Mouse (Mus musculus) intestine, embryonic 15.5 days (tissue): ENCODE measurements around the gene 1700023F06Rik. TPM values are rescaled to one million over a fixed set of nuclear protein-coding genes. Genes with fewer than 3 reads are reported as not detected.

ENCODE experiments used
- ATAC-seq: fragments of 200-750 bp; cut with Nextera tagmentation; 2 replicates; pipeline ENCODE4 v1.8.0; 2017; ENCODE audit warnings: moderate TSS enrichment, moderate library complexity
- H3K27ac ChIP-seq: fragments of 300-500 bp; sonication (generic); 2 replicates; pipeline ENCODE4 v1.5.1; 2015; ENCODE audit warnings: mild to moderate bottlenecking, inconsistent platforms
- H3K27me3 ChIP-seq: fragments of 300-500 bp; sonication (generic); replicated peaks from 2 replicates; pipeline ENCODE4 v1.6.1; 2015; ENCODE audit warnings: inconsistent platforms
- H3K36me3 ChIP-seq: fragments of 300-500 bp; sonication (generic); 2 replicates; pipeline ENCODE4 v1.6.1; 2015; ENCODE audit warnings: inconsistent platforms
- H3K4me1 ChIP-seq: fragments of 300-500 bp; sonication (generic); replicated peaks from 2 replicates; pipeline ENCODE4 v1.6.1; 2015; ENCODE audit warnings: inconsistent platforms
- H3K4me2 ChIP-seq: fragments of 300-500 bp; sonication (generic); replicated peaks from 2 replicates; pipeline ENCODE4 v1.6.1; 2015; ENCODE audit warnings: mild to moderate bottlenecking, inconsistent platforms
- H3K4me3 ChIP-seq: fragments of 300-500 bp; sonication (generic); replicated peaks from 2 replicates; pipeline ENCODE4 v1.5.1; 2015; ENCODE audit warnings: inconsistent platforms
- H3K9ac ChIP-seq: fragments of 300-500 bp; sonication (generic); 2 replicates; pipeline ENCODE4 v1.6.1; 2015; ENCODE audit warnings: inconsistent platforms
- H3K9me3 ChIP-seq: fragments of 300-500 bp; sonication (generic); 2 replicates; pipeline ENCODE4 v1.6.1; 2016; ENCODE audit warnings: inconsistent platforms
- WGBS: fragments of 180-500 bp; shearing (Covaris S2); methylation state at CpG from one replicate; pipeline ENCODE4 v1.1.7; 2015; 5-methylcytosine and 5-hydroxymethylcytosine counted together
- polyA plus RNA-seq: library from polyadenylated mRNA; unstranded; fragments of >200 nt; fragmentation: Nextera tagmentation; extraction: Ambion mirVana; gene quantifications from 2 replicates; pipeline ENCODE4 v1.2.1, GENCODE M21; 2015

1700023F06Rik gene
- polyA plus RNA-seq, 1 experiment from 2014 or later: 1.0 TPM

DNA sequence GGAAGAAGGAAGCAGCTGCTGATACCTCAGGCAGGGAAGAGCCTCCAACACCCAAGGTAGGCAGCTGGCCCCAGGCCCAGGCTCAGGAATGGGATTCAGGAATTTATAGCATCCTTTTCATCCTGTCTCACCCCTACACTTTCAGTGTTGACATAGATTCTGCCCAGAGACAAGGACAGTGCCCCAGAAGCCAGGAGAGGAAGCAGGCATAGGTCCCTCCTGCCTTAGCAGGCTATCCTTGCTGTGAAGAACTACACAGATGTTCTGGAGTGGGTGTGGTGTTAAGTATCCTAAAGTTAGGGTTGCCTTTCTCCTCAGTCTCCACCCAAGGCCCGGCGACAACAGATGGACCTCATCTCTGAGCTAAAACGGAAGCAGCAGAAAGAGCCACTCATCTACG, 11.0 kb downstream of the 1700023F06Rik start:
- no peaks in the 10 kb centered on the region for H3K9me3 ChIP-seq
- no peak overlapping the region for H3K4me3 ChIP-seq
- H3K27ac ChIP-seq: no peak overlapping the region
- no peaks in the 10 kb centered on the region for H3K36me3 ChIP-seq
- no peak overlapping the region for H3K9ac ChIP-seq
- peaks cover 70% of the 10 kb centered on the region for H3K27me3 ChIP-seq
- ATAC-seq: no peak
- H3K4me1 ChIP-seq: peaks cover 23% of the 10 kb centered on the region
- no peak overlapping the region for H3K4me2 ChIP-seq
- 75% methylated on average over 4 of the region's 4 CpGs for WGBS

DNA sequence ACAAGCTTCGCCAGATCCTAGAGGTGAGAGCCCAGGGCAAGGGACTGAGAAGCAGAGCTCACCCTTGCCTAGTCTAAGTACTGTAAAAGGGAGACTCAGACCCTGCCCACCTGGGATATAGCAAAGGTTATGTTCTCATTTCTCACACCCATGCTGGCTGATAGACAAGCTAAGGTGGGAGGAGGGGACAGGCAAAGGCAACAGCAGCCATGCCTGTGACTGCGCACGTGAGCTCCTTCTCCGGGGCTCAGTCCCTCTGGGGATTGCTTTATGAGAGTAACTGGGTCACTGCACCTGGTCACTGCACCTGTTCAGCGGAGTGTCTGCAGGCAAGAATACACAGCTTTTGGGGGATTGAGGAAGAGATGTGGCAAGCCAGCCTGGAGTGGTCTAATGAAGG, 12.7 kb downstream of the 1700023F06Rik start:
- Histone ChIP-seq H3K4me1 (peaks cover 17% of the 10 kb centered on the region), H3K9ac (no peak overlapping the region), H3K4me3 (no peak overlapping the region), H3K4me2 (no peak overlapping the region), H3K36me3 (no peaks in the 10 kb centered on the region), H3K9me3 (no peaks in the 10 kb centered on the region), H3K27ac (no peak overlapping the region), H3K27me3 (peaks cover 81% of the 10 kb centered on the region)
- no peak for ATAC-seq
- 90% methylated on average over 5 of the region's 5 CpGs for WGBS

DNA sequence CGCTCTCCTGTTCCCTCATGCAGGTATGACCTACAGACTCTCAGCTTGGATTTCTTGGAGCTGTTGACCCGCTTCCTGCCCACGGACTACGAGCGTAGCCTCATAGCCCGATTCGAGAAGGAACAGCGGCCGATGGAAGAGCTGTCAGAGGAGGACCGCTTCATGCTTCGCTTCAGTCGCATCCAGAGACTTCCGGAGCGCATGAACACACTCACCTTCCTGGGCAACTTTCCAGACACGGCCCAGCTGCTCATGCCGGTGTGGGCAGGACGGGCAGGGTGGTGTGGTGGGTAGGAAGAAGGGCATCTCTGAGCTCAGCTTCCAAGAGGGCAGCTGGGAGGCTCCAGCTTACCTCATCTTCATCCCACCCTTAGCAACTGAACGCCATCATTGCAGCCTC, 13.1 kb downstream of the 1700023F06Rik start:
- ATAC-seq: no peak
- WGBS: 81% methylated on average over 18 of the region's 18 CpGs

DNA sequence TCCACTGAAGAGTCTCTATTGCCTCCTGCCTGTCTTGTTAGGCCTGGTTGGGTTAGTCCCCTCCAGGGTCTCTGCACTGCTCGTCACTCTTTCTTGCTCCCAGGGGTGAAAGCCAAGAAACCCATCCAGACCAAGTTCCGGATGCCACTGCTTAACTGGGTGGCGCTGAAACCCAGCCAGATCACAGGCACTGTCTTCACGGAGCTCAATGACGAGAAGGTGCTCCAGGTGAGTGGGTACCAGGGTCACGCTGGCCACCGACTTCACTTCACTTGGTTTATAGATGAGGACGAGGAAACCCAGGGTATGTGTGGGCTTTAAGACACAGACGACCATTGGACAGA, 14.6 kb downstream of the 1700023F06Rik start:
- no peaks in the 10 kb centered on the region for H3K36me3 ChIP-seq
- 45% methylated on average over 9 of the region's 9 CpGs for WGBS
- H3K4me2 ChIP-seq: no peak overlapping the region
- peaks cover 8% of the 10 kb centered on the region for H3K4me1 ChIP-seq
- ATAC-seq: no peak; the same call in 1 of the 2 replicates
- no peak overlapping the region for H3K27ac ChIP-seq
- no peak overlapping the region for H3K9ac ChIP-seq
- H3K9me3 ChIP-seq: no peaks in the 10 kb centered on the region
- H3K4me3 ChIP-seq: no peak overlapping the region
- H3K27me3 ChIP-seq: peaks cover 73% of the 10 kb centered on the region

More for the DNA sequence above, 13.1 kb downstream of the 1700023F06Rik start:
- peaks cover 17% of the 10 kb centered on the region for H3K4me1 ChIP-seq
- H3K9ac ChIP-seq: no peak overlapping the region
- no peak overlapping the region for H3K27ac ChIP-seq
- H3K4me3 ChIP-seq: no peak overlapping the region
- H3K4me2 ChIP-seq: no peak overlapping the region
- H3K36me3 ChIP-seq: no peaks in the 10 kb centered on the region
- peaks cover 82% of the 10 kb centered on the region for H3K27me3 ChIP-seq
- H3K9me3 ChIP-seq: no peaks in the 10 kb centered on the region

DNA sequence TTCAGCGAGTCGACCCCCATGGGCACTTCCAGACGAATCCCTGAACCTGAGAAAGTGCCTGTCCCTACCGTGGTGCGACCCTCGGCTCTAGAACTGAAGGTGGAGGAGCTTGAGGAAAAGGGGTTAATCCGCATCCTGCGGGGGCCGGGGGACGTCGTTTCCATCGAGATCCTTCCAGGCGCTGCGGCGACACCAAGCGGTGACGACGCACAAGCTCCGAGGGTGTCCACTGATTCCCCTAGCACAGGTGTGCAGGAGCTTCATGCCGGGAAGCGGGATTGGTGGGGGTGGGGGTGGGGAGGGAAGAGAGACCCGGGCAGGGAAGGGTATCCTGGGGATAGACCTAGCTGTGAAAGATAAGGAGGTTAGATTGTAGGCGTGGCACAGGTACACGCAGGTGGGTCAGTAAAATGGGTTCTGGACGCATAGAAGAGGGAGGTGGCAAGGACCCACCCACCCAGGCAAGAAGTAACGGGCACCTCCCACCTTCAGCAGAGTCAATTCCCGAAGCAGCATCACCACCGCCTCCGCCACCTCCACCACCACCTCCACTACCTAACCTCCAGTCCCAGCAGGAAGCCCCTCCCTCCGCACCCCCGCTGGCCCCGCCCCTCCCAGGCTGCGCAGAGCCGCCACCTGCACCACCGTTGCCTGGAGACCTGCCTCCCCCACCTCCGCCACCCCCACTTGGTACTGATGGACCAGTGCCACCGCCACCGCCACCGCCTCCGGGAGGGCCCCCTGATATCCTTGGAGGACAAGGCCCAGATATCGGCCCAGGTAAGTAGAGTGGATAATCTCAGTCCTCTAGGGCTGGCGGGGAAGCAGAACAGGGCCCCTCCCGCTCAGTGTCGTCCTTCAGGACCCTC, 15.2 kb downstream of the 1700023F06Rik start:
- H3K36me3 ChIP-seq: no peaks in the 10 kb centered on the region
- peak overlapping the region; percentile 19; the same call in 1 of the 2 replicates for H3K4me3 ChIP-seq
- peaks cover 67% of the 10 kb centered on the region for H3K27me3 ChIP-seq
- H3K9me3 ChIP-seq: no peaks in the 10 kb centered on the region
- 0 out of 2 replicates have a peak, but pooled peaks cover 3% of the 10 kb centered on the region for H3K4me1 ChIP-seq
- no peak overlapping the region for H3K27ac ChIP-seq
- H3K9ac ChIP-seq: no peak overlapping the region
- WGBS: 6% methylated on average over 44 of the region's 44 CpGs
- H3K4me2 ChIP-seq: peak overlapping the region; percentile 57
- ATAC-seq: peak; percentile 54; the same call in 1 of the 2 replicates

DNA sequence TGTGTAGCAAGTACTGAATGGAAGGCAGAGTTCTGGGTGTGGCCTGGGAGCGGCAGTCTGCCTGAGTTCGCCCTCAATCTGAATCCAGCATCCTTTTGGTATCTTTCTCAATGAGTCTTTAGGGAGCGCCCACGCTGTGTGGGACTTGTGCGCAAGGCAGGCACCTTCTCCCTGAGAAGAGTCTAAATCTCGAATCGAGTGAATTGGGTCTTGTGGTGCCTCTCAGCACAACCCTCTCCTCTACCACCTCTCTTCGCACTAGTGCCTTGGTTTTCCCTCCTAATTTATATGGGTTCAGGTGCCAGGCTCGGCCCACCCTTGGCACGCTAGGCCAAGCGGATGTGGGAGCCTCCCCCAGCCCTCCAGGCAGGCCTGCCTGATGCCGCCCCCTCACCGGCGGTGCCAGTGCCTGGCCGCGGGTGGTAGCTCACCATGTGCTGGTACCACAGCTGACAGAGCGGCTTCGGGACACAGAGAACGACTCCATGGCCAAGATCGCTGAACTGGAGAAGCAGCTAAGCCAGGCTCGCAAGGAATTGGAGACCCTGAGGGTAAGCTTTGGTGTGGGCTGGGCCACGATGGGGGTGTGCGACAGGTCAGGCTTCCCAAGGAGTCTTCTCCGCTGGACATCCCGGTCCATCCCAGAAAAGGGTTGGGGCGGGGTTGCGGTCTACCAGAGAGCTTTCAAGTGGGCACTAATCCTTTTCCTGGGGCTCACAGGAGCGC, 16.0 kb downstream of the 1700023F06Rik start:
- H3K27me3 ChIP-seq: peaks cover 60% of the 10 kb centered on the region
- peak overlapping the region; percentile 19; the same call in 1 of the 2 replicates for H3K4me3 ChIP-seq
- WGBS: 25% methylated on average over 28 of the region's 28 CpGs
- no peaks in the 10 kb centered on the region for H3K36me3 ChIP-seq
- no peaks in the 10 kb centered on the region for H3K9me3 ChIP-seq
- H3K4me1 ChIP-seq: 0 out of 2 replicates have a peak, but pooled peaks cover 3% of the 10 kb centered on the region
- peak overlapping the region; percentile 57 for H3K4me2 ChIP-seq
- ATAC-seq: no peak
- H3K9ac ChIP-seq: no peak overlapping the region
- H3K27ac ChIP-seq: no peak overlapping the region

DNA sequence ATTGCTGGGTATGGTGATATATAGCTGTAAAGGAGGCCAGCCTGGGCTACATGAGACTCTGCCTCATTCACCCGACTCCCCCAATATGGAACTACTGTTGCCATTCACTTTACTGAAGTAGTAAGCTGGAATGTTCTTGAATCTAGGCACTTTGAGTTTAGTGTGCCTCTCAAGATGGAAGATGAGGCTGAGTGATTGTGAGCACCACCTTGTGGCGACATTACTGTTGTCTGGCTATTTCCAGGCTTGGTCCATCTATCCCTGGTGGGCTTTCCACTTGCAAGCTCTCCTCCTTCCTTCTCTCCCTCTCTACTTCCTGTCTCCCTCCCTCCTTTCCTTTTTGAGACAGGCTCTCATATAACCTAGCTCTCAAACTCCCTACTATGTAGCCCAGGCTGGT, 23.5 kb downstream of the 1700023F06Rik start:
- no peak overlapping the region for H3K4me2 ChIP-seq
- 30% methylated on average over 2 of the region's 2 CpGs for WGBS
- H3K9me3 ChIP-seq: no peaks in the 10 kb centered on the region
- 0 out of 2 replicates have a peak, but pooled peaks cover under 1% of the 10 kb centered on the region for H3K27me3 ChIP-seq
- H3K4me1 ChIP-seq: peaks cover 3% of the 10 kb centered on the region; the same call in 1 of the 2 replicates
- no peaks in the 10 kb centered on the region for H3K36me3 ChIP-seq
- no peak for ATAC-seq
- no peak overlapping the region for H3K9ac ChIP-seq
- no peak overlapping the region for H3K4me3 ChIP-seq
- no peak overlapping the region for H3K27ac ChIP-seq

DNA sequence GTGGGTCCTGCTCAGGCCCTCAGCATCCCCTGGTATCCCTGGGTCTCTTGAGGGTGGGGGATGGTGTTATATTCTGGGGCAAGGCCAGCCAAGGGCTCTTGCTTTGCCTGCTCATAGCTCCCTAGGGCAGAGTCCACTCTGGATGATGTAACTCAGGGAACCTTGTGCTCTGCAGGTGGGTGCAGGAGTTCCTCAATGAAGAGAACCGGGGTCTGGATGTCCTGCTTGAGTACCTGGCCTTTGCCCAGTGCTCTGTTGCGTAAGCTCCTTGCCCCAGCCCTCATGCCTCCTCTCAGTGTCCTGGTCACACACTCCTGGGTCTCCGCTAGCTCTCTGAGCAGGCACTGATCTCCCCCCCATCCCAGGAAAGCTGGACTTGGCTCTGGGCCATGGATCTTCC, 26.4 kb downstream of the 1700023F06Rik start:
- no peak overlapping the region for H3K27ac ChIP-seq
- no peaks in the 10 kb centered on the region for H3K9me3 ChIP-seq
- no peaks in the 10 kb centered on the region for H3K27me3 ChIP-seq
- H3K9ac ChIP-seq: no peak overlapping the region
- no peak overlapping the region for H3K4me2 ChIP-seq
- no peak overlapping the region for H3K4me3 ChIP-seq
- no peaks in the 10 kb centered on the region for H3K36me3 ChIP-seq
- peak; percentile 87 for ATAC-seq
- 59% methylated on average over 3 of the region's 3 CpGs for WGBS
- peaks cover 3% of the 10 kb centered on the region; the same call in 1 of the 2 replicates for H3K4me1 ChIP-seq

DNA sequence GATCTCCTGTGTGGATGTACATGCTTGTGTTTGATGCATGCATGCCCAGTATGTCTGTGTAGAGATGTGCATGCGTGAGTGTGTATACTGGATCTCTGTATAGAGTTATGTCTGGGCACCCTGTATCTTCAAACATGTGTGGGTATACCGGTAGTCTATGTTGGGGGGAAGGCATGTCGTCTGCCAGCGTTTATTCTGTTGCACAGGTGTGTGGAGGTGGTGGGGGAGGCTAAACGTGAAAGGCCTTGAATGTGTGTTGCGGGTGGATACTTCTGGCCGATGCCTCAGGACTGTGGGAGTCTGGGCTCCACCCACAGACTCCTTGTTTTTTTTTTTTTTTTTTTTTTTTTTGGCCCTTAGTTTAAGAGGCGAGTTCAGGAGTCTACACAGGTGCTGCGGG, 27.0 kb downstream of the 1700023F06Rik start:
- H3K4me1 ChIP-seq: peaks cover 3% of the 10 kb centered on the region; the same call in 1 of the 2 replicates
- WGBS: 69% methylated on average over 9 of the region's 9 CpGs
- no peaks in the 10 kb centered on the region for H3K36me3 ChIP-seq
- H3K4me2 ChIP-seq: no peak overlapping the region
- no peak overlapping the region for H3K9ac ChIP-seq
- H3K27ac ChIP-seq: no peak overlapping the region
- no peaks in the 10 kb centered on the region for H3K9me3 ChIP-seq
- H3K4me3 ChIP-seq: no peak overlapping the region
- no peaks in the 10 kb centered on the region for H3K27me3 ChIP-seq
- ATAC-seq: no peak

DNA sequence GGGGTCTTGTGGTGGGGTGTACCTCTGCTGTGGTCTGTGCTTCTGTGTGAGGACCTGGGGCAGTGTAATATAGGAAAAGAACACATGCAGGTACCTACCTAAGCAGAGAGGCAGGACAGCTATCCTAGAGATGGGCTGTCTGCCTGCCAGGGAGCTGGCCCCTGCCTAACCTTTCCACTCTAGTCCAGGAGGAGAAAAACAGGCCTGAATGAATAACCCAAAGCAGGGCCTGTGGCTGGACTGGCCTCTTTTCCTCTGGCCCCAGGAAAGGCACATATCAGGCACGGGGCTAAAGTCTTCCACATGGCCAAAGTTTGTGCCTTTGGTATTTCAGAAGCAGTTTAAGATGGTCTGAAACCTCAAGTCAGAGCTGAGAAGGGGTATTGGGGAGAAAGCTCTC, 27.9 kb downstream of the 1700023F06Rik start:
- H3K9me3 ChIP-seq: no peaks in the 10 kb centered on the region
- H3K9ac ChIP-seq: no peak overlapping the region
- no peaks in the 10 kb centered on the region for H3K27me3 ChIP-seq
- WGBS: 72% methylated on average over 1 of the region's 1 CpGs
- H3K4me3 ChIP-seq: no peak overlapping the region
- H3K4me2 ChIP-seq: no peak overlapping the region
- ATAC-seq: no peak
- H3K36me3 ChIP-seq: no peaks in the 10 kb centered on the region
- no peak overlapping the region for H3K27ac ChIP-seq
- peaks cover 3% of the 10 kb centered on the region; the same call in 1 of the 2 replicates for H3K4me1 ChIP-seq

DNA sequence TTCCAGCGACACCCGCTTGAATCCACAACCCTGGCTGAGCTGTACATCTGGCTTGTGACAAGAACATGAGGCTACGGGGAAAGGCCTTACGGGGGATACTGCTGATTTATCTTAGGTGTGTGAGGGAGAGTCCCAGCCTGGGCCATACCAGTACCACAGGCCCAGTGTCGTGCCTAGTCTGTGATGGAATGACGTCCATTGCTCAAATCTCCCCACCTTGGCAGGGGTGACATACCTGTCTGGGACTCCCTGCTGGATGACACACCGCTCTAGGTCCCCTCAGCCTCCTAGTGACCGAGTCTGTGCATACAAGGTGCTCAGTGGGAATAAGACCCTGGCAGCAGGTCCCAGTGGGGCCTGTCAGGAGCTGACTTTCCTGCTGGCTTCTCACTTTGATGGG, 29.6 kb downstream of the 1700023F06Rik start:
- ATAC-seq: no peak
- 89% methylated on average over 8 of the region's 8 CpGs for WGBS
- Histone ChIP-seq H3K27ac (no peak overlapping the region), H3K9ac (no peak overlapping the region), H3K4me2 (no peak overlapping the region), H3K36me3 (no peaks in the 10 kb centered on the region), H3K9me3 (no peaks in the 10 kb centered on the region), H3K4me3 (no peak overlapping the region), H3K4me1 (peaks cover 7% of the 10 kb centered on the region; the same call in 1 of the 2 replicates), H3K27me3 (no peaks in the 10 kb centered on the region; the same call in 1 of the 2 replicates)

DNA sequence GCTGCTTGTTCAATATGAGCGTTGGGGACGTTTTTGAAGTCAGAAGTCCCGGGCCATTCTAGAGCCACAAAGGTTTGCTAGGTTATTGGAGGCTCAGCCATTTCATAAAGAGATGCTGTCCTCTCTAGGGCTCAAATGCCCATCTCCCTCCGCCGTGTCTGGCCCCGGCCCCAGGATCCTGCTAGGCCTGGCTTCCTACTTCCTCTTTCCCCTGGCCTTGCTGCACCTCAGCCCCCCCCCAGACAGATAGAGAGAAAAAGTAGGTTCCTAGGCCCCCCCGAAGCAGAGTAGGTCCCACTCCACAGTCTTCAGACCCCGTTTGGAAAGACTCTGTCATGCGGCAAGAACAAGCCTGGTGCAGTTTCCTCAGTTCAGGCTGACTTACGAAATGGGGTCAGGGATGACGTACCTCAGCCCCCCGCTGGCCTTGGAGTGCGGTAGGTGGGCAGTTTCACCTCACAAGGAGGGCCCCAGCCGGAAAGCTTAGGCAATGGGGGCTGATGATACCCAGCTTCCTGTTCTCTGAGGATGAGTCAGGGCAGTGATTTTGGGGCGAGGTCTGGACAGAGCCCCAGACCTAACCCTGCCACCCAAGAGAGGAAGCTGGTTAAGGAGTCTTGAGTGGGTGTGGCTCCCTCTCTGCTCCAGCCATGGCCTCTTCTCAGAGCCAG, 30.4 kb downstream of the 1700023F06Rik start:
- peaks cover 7% of the 10 kb centered on the region; the same call in 1 of the 2 replicates for H3K4me1 ChIP-seq
- H3K36me3 ChIP-seq: no peaks in the 10 kb centered on the region
- no peaks in the 10 kb centered on the region for H3K9me3 ChIP-seq
- no peak overlapping the region for H3K4me2 ChIP-seq
- H3K27ac ChIP-seq: no peak overlapping the region
- WGBS: 76% methylated on average over 15 of the region's 15 CpGs
- peaks cover 2% of the 10 kb centered on the region; the same call in 1 of the 2 replicates for H3K27me3 ChIP-seq
- no peak overlapping the region for H3K4me3 ChIP-seq
- no peak for ATAC-seq
- H3K9ac ChIP-seq: no peak overlapping the region
